Mouse (Mus musculus) embryonic fibroblast, embryonic 13.5 days (primary cell): ENCODE results near the gene Dcun1d4.

Experiments used
- CTCF ChIP-seq: IDR thresholded peaks from 2 replicates; pipeline ENCODE4 v1.5.1; 2011; ENCODE audit warnings: mild to moderate bottlenecking, control low read depth, low read length, moderate library complexity, borderline replicate concordance; ENCODE audit not compliant: insufficient read depth
- POLR2A ChIP-seq: IDR thresholded peaks from 2 replicates; pipeline ENCODE4 v1.6.1; 2011; ENCODE audit warnings: low read depth, mild to moderate bottlenecking, control low read depth, low read length, moderate library complexity

DNA sequence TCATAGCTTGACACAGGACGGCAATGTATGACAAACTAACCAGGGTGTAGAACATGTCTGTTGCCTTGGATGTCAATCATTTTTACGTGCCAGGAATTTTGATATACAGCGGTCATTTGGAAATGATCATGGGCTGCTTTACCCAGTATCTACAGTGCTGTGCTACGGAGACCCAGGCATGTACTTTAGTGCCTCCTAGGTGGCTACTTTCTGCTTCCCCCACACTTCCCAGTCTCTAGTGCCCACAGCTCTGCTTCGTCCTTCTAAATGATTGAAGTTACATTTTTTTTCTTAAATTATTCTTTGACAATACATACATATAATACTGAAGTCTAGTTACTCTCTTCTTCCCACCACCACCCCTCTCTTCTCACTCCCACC is 25.5 kb upstream of the Dcun1d4 start:
- TF ChIP-seq POLR2A (no peak), CTCF (no peak)
